28 mouse cellular contexts compared by ENCODE assay signal in genomic region chr6:83490622-83491021, GRCm38 (mm10). TPM values are rescaled to one million over a fixed set of nuclear protein-coding genes. Genes with fewer than 3 reads are reported as not detected.
"Had no signal": no experiment of that assay in that cellular context is flagged by ENCODE, and none has a peak within 500 bp of the region (broad histone marks: within the 10 kb centered on the region; RNA-seq: fewer than 3 reads in every experiment).

No protein-coding gene starts in this region.

- H3K4me3 ChIP-seq: heart, adult 2 months; heart, embryonic 13.5 days; heart, embryonic 15.5 days; hindbrain, embryonic 13.5 days; hindbrain, embryonic 15.5 days; kidney, embryonic 15.5 days; layer of hippocampus, adult 2 months; limb, embryonic 13.5 days; limb, embryonic 15.5 days had no signal

- H3K9me3 ChIP-seq: heart, embryonic 13.5 days; heart, embryonic 15.5 days; hindbrain, embryonic 13.5 days; hindbrain, embryonic 15.5 days; kidney, embryonic 15.5 days; limb, embryonic 13.5 days; limb, embryonic 15.5 days had no signal

- H3K27ac ChIP-seq: heart, adult 2 months; heart, embryonic 13.5 days; heart, embryonic 15.5 days; hindbrain, embryonic 13.5 days; hindbrain, embryonic 15.5 days; hindbrain, postnatal 0 days; kidney, embryonic 15.5 days; kidney, postnatal 0 days; layer of hippocampus, adult 2 months; limb, embryonic 13.5 days; limb, embryonic 15.5 days had no signal

- DNase-seq: gastrocnemius, postnatal 14 days; gastrocnemius, postnatal 36 days; heart, adult 11 months; heart, adult 2 months; heart, postnatal 14 days; heart, postnatal 36 days; kidney, adult 11 months; kidney, adult 2 months; kidney, adult 9 months; kidney, postnatal 25 days; kidney, postnatal 4 days; layer of hippocampus, postnatal 36 days; left cerebral cortex, postnatal 4 days had no signal

- H3K4me1 ChIP-seq: hindbrain, embryonic 13.5 days; hindbrain, embryonic 15.5 days; kidney, embryonic 15.5 days; limb, embryonic 13.5 days; limb, embryonic 15.5 days had no signal

- H3K4me2 ChIP-seq: heart, embryonic 11.5 days; heart, embryonic 13.5 days; heart, embryonic 15.5 days; hindbrain, embryonic 13.5 days; hindbrain, embryonic 15.5 days; kidney, embryonic 15.5 days; limb, embryonic 13.5 days; limb, embryonic 15.5 days had no signal

- ATAC-seq: hindbrain, postnatal 0 days; intestine, embryonic 16.5 days had no signal

- H3K27me3 ChIP-seq: heart, embryonic 13.5 days; heart, embryonic 15.5 days; hindbrain, embryonic 13.5 days; hindbrain, embryonic 15.5 days; kidney, embryonic 15.5 days; limb, embryonic 13.5 days; limb, embryonic 15.5 days had no signal

- H3K9ac ChIP-seq: heart, embryonic 13.5 days; heart, embryonic 15.5 days; hindbrain, embryonic 13.5 days; hindbrain, embryonic 15.5 days; kidney, embryonic 15.5 days; limb, embryonic 13.5 days; limb, embryonic 15.5 days had no signal

RNA-seq across cellular contexts. Expression of gene Actg2, which starts 45.4 kb away (rescaled TPM):
- total RNA-seq: hematopoietic stem cell, adult 5-6 weeks; layer of hippocampus, adult 2 months; layer of hippocampus, postnatal 36 days; left cerebral cortex, adult 8-10 months; left cerebral cortex, postnatal 25 days had no signal
